ENCODE assay signal across 8 mouse cellular contexts in genomic region chr16:30405925-30406670, GRCm38 (mm10). TPM values are rescaled to one million over a fixed set of nuclear protein-coding genes. Genes with fewer than 3 reads are reported as not detected.
DNase-seq lines count a peak whose midpoint lies in the region; TF ChIP-seq lines count a peak whose summit lies in the region.

Gene Atp13a3 (minus strand): TSS chr16:30405975.

- no peak within 1 kb of the TSS for H3K27ac ChIP-seq in bone marrow, adult 2 months (ENCODE audit: control insufficient read depth, insufficient read depth, low read depth, low read length, poor library complexity)

- no peak within 1 kb of the TSS for H3K4me3 ChIP-seq in lung, adult 2 months (replicated peaks; ENCODE audit: extremely low read depth, low read depth, low read length)
- H3K4me3 ChIP-seq in bone marrow, adult 2 months (replicated peaks; ENCODE audit: control insufficient read depth, low read depth, low read length) = no peak within 1 kb of the TSS

- intact Hi-C loops in left cerebral cortex, postnatal 4 days (cut with DNase I) = no loop called here

- WGBS in lung, adult 2 months = 68% methylated on average over 11 of the region's 11 CpGs
- 71% methylated on average over 11 of the region's 11 CpGs for WGBS in bone marrow, adult 2 months

- H3K4me1 ChIP-seq in lung, adult 2 months (ENCODE audit: control insufficient read depth, insufficient read depth, low read length) = no peaks in the 10 kb centered on the region
- H3K4me1 ChIP-seq in bone marrow, adult 2 months (ENCODE audit: control insufficient read depth, insufficient read depth, low read length) = no peaks in the 10 kb centered on the region; the same call in 1 of the 2 replicates

- TF ChIP-seq CTCF in lung, adult 2 months (IDR thresholded peaks at IDR 0.05; ENCODE audit: insufficient read depth, low read length) = no peak
- no peak for TF ChIP-seq CTCF in bone marrow, adult 2 months (IDR thresholded peaks at IDR 0.05; ENCODE audit: control insufficient read depth, insufficient read depth, low read length)

- no peak for DNase-seq in lung, adult 2 months
- DNase-seq in lung, postnatal 10 days = no peak
- no peak for DNase-seq in gastrocnemius, postnatal 4 days (ENCODE audit: low spot score in 2 of 2)
- no peak for DNase-seq in left cerebral cortex, postnatal 4 days
- DNase-seq in right cerebral cortex, postnatal 4 days = no peak
- no peak for DNase-seq in thymus, adult 18-20 months
- no peak for DNase-seq in spleen, postnatal 4 days (ENCODE audit: low spot score in 2 of 2)

- no peak for TF ChIP-seq POLR2A in lung, adult 2 months (IDR thresholded peaks at IDR 0.05; ENCODE audit: borderline replicate concordance, extremely low read depth, low read depth, low read length)
- no peak for TF ChIP-seq POLR2A in bone marrow, adult 2 months (IDR thresholded peaks at IDR 0.05; ENCODE audit: borderline replicate concordance, control insufficient read depth, low read depth, low read length)

RNA-seq across cellular contexts. Expression of gene Atp13a3, which starts in this region (rescaled TPM):
- 47.2 and 48.1 TPM in 2 replicates for polyA plus RNA-seq in lung, adult 2 months (2012; rRNA removed)
- polyA plus RNA-seq in bone marrow, adult 2 months (2011; ENCODE audit: insufficient read depth, insufficient read length, low replicate concordance, missing spikeins) = 20.0 and 24.2 TPM in 2 replicates
- 100 to 1,000 TPM in 1 of 2 experiments, 10 to 100 TPM in 1; 94.9 to 113 TPM for total RNA-seq in gastrocnemius, postnatal 4 days (2021)
- total RNA-seq in left cerebral cortex, postnatal 4 days (2021) = 10 to 100 TPM; 75.4 to 83.1 TPM
